Mouse (Mus musculus) heart, embryonic 12.5 days (tissue): ENCODE data around the gene Max. TPM values are rescaled to one million over a fixed set of nuclear protein-coding genes. Genes with fewer than 3 reads are reported as not detected.

Source experiments
- ATAC-seq: fragments of 200-750 bp; cut with Nextera tagmentation; 2 replicates; pipeline ENCODE4 v1.8.0; 2017; ENCODE audit warnings: moderate TSS enrichment, moderate library complexity; ENCODE audit not compliant: insufficient number of reproducible peaks, low FRiP score
- H3K27ac ChIP-seq: fragments of 300-500 bp; sonication (generic); 2 replicates; pipeline ENCODE4 v1.5.1; 2016; ENCODE audit warnings: mild to moderate bottlenecking, moderate library complexity; ENCODE audit not compliant: poor library complexity, severe bottlenecking
- H3K27me3 ChIP-seq: fragments of 300-500 bp; sonication (generic); replicated peaks from 2 replicates; pipeline ENCODE4 v1.6.1; 2016; ENCODE audit warnings: mild to moderate bottlenecking, moderate library complexity
- H3K36me3 ChIP-seq: fragments of 300-500 bp; sonication (generic); 2 replicates; pipeline ENCODE4 v1.6.1; 2016; ENCODE audit warnings: mild to moderate bottlenecking, moderate library complexity
- H3K4me1 ChIP-seq: fragments of 300-500 bp; sonication (generic); replicated peaks from 2 replicates; pipeline ENCODE4 v1.6.1; 2016; ENCODE audit warnings: mild to moderate bottlenecking
- H3K4me2 ChIP-seq: fragments of 300-500 bp; sonication (generic); 2 replicates; pipeline ENCODE4 v1.6.1; 2016; ENCODE audit warnings: mild to moderate bottlenecking, moderate library complexity
- H3K4me3 ChIP-seq: fragments of 300-500 bp; sonication (generic); 2 replicates; pipeline ENCODE4 v1.5.1; 2016; ENCODE audit warnings: mild to moderate bottlenecking
- H3K9ac ChIP-seq: fragments of 300-500 bp; sonication (generic); 2 replicates; pipeline ENCODE4 v1.6.1; 2016; ENCODE audit warnings: mild to moderate bottlenecking, moderate library complexity
- H3K9me3 ChIP-seq: fragments of 300-500 bp; sonication (generic); replicated peaks from 2 replicates; pipeline ENCODE4 v1.6.1; 2016; ENCODE audit warnings: mild to moderate bottlenecking, moderate library complexity
- WGBS: fragments of 180-500 bp; shearing (Covaris S2); methylation state at CpG from one replicate; pipeline ENCODE4 v1.1.7; 2016; 5-methylcytosine and 5-hydroxymethylcytosine counted together
- polyA plus RNA-seq: library from polyadenylated mRNA; unstranded; fragments of >200 nt; fragmentation: Nextera tagmentation; extraction: Ambion mirVana; gene quantifications from 2 replicates; pipeline ENCODE4 v1.2.1, GENCODE M21; 2016

Max gene
- 8.2 and 8.9 TPM in 2 replicates for polyA plus RNA-seq

GRCm38 (mm10) chr12:76961932-76962891 lies at the start of gene Max:
TSS of gene Max (minus strand) at chr12:76962201.
- Histone ChIP-seq H3K4me3 (peak within 1 kb of the TSS; percentile 77), H3K9ac (peak within 1 kb of the TSS; percentile 87), H3K27ac (peak within 1 kb of the TSS; percentile 75), H3K27me3 (no peaks in the 10 kb centered on the region), H3K9me3 (no peaks in the 10 kb centered on the region), H3K36me3 (peaks cover 18% of the 10 kb centered on the region), H3K4me2 (peak within 1 kb of the TSS; percentile 95), H3K4me1 (peaks cover 7% of the 10 kb centered on the region)
- ATAC-seq, result peak; percentile 99
- WGBS, result under 1% methylated on average over 70 of the region's 73 CpGs

- ATAC-seq, result no peak
- peaks cover 6% of the 10 kb centered on the region; the same call in 1 of the 2 replicates for H3K4me1 ChIP-seq
- H3K9ac ChIP-seq, result no peak overlapping the region
- no peak overlapping the region for H3K4me3 ChIP-seq
- WGBS, result 31% methylated on average over 6 of the region's 6 CpGs
- H3K27me3 ChIP-seq, result 0 out of 2 replicates have a peak, but pooled peaks cover 5% of the 10 kb centered on the region
- no peaks in the 10 kb centered on the region for H3K9me3 ChIP-seq
- H3K27ac ChIP-seq, result no peak overlapping the region
- H3K4me2 ChIP-seq, result no peak overlapping the region
- H3K36me3 ChIP-seq, result no peaks in the 10 kb centered on the region
Observed at GRCm38 (mm10) chr12:77011092-77011720, 49.2 kb upstream of the Max start.

- H3K4me2 ChIP-seq, result peak overlapping the region; percentile 29
- WGBS, result 49% methylated on average over 20 of the region's 20 CpGs
- H3K27ac ChIP-seq, result no peak overlapping the region
- H3K27me3 ChIP-seq, result 0 out of 2 replicates have a peak, but pooled peaks cover 5% of the 10 kb centered on the region
- ATAC-seq, result no peak
- H3K9ac ChIP-seq, result no peak overlapping the region
- H3K4me3 ChIP-seq, result no peak overlapping the region
- no peaks in the 10 kb centered on the region for H3K9me3 ChIP-seq
- H3K4me1 ChIP-seq, result peaks cover 6% of the 10 kb centered on the region; the same call in 1 of the 2 replicates
- no peaks in the 10 kb centered on the region for H3K36me3 ChIP-seq
Observed at GRCm38 (mm10) chr12:77009202-77010030, 47.4 kb upstream of the Max start.

- Histone ChIP-seq H3K36me3 (no peaks in the 10 kb centered on the region), H3K4me3 (no peak overlapping the region), H3K4me1 (peaks cover 6% of the 10 kb centered on the region; the same call in 1 of the 2 replicates), H3K9me3 (no peaks in the 10 kb centered on the region), H3K4me2 (no peak overlapping the region), H3K27ac (no peak overlapping the region), H3K27me3 (0 out of 2 replicates have a peak, but pooled peaks cover 10% of the 10 kb centered on the region), H3K9ac (no peak overlapping the region)
- WGBS, result 65% methylated on average over 10 of the region's 10 CpGs
- no peak for ATAC-seq
Observed at GRCm38 (mm10) chr12:77004893-77005292, 42.9 kb upstream of the Max start.

GRCm38 (mm10) chr12:77002551-77003228 lies 40.7 kb upstream of the Max start:
- H3K27ac ChIP-seq, result no peak overlapping the region
- H3K27me3 ChIP-seq, result peaks cover 20% of the 10 kb centered on the region; the same call in 1 of the 2 replicates
- no peak for ATAC-seq
- H3K4me3 ChIP-seq, result no peak overlapping the region
- no peaks in the 10 kb centered on the region for H3K4me1 ChIP-seq
- no peak overlapping the region for H3K4me2 ChIP-seq
- WGBS, result 69% methylated on average over 8 of the region's 8 CpGs
- no peak overlapping the region for H3K9ac ChIP-seq
- no peaks in the 10 kb centered on the region for H3K36me3 ChIP-seq
- no peaks in the 10 kb centered on the region for H3K9me3 ChIP-seq

GRCm38 (mm10) chr12:77001312-77001711 lies 39.3 kb upstream of the Max start:
- WGBS, result 60% methylated on average over 1 of the region's 1 CpGs
- H3K27ac ChIP-seq, result no peak overlapping the region
- peaks cover 15% of the 10 kb centered on the region; the same call in 1 of the 2 replicates for H3K27me3 ChIP-seq

GRCm38 (mm10) chr12:77000705-77001284 lies 38.8 kb upstream of the Max start:
- H3K4me1 ChIP-seq, result no peaks in the 10 kb centered on the region
- peaks cover 15% of the 10 kb centered on the region; the same call in 1 of the 2 replicates for H3K27me3 ChIP-seq
- H3K4me3 ChIP-seq, result no peak overlapping the region
- no peak for ATAC-seq
- H3K4me2 ChIP-seq, result no peak overlapping the region
- no peak overlapping the region for H3K27ac ChIP-seq
- H3K9ac ChIP-seq, result peak overlapping the region; percentile 23; the same call in 1 of the 2 replicates
- 18% methylated on average over 6 of the region's 6 CpGs for WGBS
- no peaks in the 10 kb centered on the region for H3K9me3 ChIP-seq
- no peaks in the 10 kb centered on the region for H3K36me3 ChIP-seq

More at GRCm38 (mm10) chr12:77001312-77001711, 39.3 kb upstream of the Max start:
- H3K4me2 ChIP-seq, result no peak overlapping the region
- no peak overlapping the region for H3K9ac ChIP-seq
- no peak for ATAC-seq
- H3K4me1 ChIP-seq, result no peaks in the 10 kb centered on the region
- no peak overlapping the region for H3K4me3 ChIP-seq
- no peaks in the 10 kb centered on the region for H3K36me3 ChIP-seq
- no peaks in the 10 kb centered on the region for H3K9me3 ChIP-seq

GRCm38 (mm10) chr12:77000096-77000704 lies 38.2 kb upstream of the Max start:
- Histone ChIP-seq H3K4me3 (no peak overlapping the region), H3K9me3 (no peaks in the 10 kb centered on the region), H3K27me3 (peaks cover 15% of the 10 kb centered on the region; the same call in 1 of the 2 replicates), H3K27ac (no peak overlapping the region), H3K4me2 (no peak overlapping the region), H3K36me3 (no peaks in the 10 kb centered on the region), H3K9ac (peak overlapping the region; percentile 23; the same call in 1 of the 2 replicates), H3K4me1 (no peaks in the 10 kb centered on the region)
- no peak for ATAC-seq
- WGBS, result 14% methylated on average over 4 of the region's 4 CpGs

- no peak for ATAC-seq
- no peak overlapping the region for H3K27ac ChIP-seq
- 88% methylated on average over 5 of the region's 5 CpGs for WGBS
- H3K36me3 ChIP-seq, result no peaks in the 10 kb centered on the region
- no peaks in the 10 kb centered on the region for H3K4me1 ChIP-seq
- H3K9me3 ChIP-seq, result no peaks in the 10 kb centered on the region
- no peak overlapping the region for H3K4me3 ChIP-seq
- peaks cover 10% of the 10 kb centered on the region; the same call in 1 of the 2 replicates for H3K27me3 ChIP-seq
- no peak overlapping the region for H3K4me2 ChIP-seq
- H3K9ac ChIP-seq, result no peak overlapping the region
Observed at GRCm38 (mm10) chr12:76994766-76995165, 32.8 kb upstream of the Max start.
